Mouse (Mus musculus): ENCODE measurements at regions not wholly inside any gene's neighbourhood (a gene's known extent, or its start where the extent isn't known, plus 50 kb on each side); places are given as distances from the start of the nearest gene placed in this dataset.

DNA sequence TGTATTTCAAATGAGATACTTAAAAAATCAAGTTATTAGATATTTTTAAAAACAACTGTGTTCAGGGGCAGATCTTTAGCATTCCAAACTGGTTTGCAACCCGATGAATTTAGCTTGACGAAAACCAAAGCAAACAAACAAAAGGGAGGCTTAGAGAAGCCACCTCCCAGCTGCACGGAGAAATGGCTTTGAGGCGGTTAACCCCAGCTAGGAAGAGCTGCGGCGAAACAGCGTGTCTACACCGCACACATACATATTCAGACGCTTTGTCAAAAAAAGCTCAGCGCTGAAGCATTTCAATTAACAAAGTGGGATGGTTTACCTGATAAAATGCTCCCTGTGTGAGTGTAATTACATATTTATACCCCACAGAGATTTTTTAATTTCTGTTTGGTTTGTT, 123.0 kb upstream of the Ap5m1 start:
- no peak overlapping the region for H3K27ac ChIP-seq
- no peaks in the 10 kb centered on the region for H3K36me3 ChIP-seq
- H3K4me3 ChIP-seq: no peak overlapping the region
- 68% methylated on average over 10 of the region's 10 CpGs for WGBS
- no peaks in the 10 kb centered on the region for H3K27me3 ChIP-seq
- no peak overlapping the region for H3K4me2 ChIP-seq
- no peak overlapping the region for H3K9ac ChIP-seq
- ATAC-seq (replicated peaks; ENCODE audit: insufficient number of reproducible peaks, insufficient read depth, low FRiP score, low read depth): no peak
- H3K4me1 ChIP-seq (replicated peaks): no peaks in the 10 kb centered on the region
- H3K9me3 ChIP-seq (replicated peaks): no peaks in the 10 kb centered on the region

DNA sequence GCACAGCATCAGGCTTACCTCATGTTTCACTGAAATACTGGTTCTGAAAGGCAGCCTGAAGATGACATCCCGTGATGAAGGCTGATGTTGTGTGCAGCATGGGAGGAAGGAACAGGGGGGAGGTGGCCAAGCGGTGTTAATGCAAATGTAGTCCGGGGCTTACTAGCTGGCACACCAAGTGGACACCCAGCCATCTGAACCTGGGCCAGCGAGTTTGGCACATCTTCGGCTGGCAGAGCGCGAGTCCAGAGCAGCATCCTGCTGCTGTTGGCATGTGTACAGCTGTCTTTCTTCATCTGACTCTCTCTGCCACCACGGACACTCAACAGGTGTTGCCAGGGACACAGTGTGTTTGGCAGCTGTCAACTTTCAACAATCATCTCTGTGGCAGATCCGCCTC, 135.0 kb upstream of the Ap5m1 start:
- Histone ChIP-seq H3K36me3 (no peaks in the 10 kb centered on the region), H3K4me2 (no peak overlapping the region), H3K4me1 (replicated peaks) (no peaks in the 10 kb centered on the region), H3K9me3 (replicated peaks) (no peaks in the 10 kb centered on the region), H3K4me3 (no peak overlapping the region), H3K9ac (no peak overlapping the region), H3K27me3 (no peaks in the 10 kb centered on the region), H3K27ac (no peak overlapping the region)
- ATAC-seq (replicated peaks; ENCODE audit: insufficient number of reproducible peaks, insufficient read depth, low FRiP score, low read depth): no peak
- WGBS: 78% methylated on average over 9 of the region's 9 CpGs

DNA sequence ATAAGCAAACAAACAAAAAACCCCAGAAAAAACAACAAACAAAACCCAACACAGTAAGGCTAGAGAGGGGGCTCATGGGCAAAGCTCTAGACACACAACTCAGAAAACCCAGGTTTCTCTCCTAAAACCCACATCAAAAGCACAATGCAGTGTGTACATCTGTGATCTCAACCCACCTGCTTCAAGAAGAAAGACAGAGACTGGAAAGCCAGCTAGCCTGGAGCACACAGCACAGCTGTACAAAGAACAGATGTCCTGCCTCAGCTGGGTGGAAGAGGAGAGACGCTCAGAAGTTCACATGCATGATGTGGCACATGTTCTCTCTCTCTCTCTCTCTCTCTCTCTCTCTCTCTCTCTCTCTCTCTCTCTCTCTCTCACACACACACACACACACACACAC, 140.0 kb upstream of the Ap5m1 start:
- H3K9me3 ChIP-seq (replicated peaks): no peaks in the 10 kb centered on the region
- H3K27me3 ChIP-seq: no peaks in the 10 kb centered on the region
- no peak overlapping the region for H3K4me3 ChIP-seq
- no peak overlapping the region for H3K9ac ChIP-seq
- no peak for ATAC-seq (replicated peaks; ENCODE audit: insufficient number of reproducible peaks, insufficient read depth, low FRiP score, low read depth)
- H3K27ac ChIP-seq: no peak overlapping the region
- 69% methylated on average over 1 of the region's 1 CpGs for WGBS
- no peak overlapping the region for H3K4me2 ChIP-seq
- no peaks in the 10 kb centered on the region for H3K36me3 ChIP-seq
- H3K4me1 ChIP-seq (replicated peaks): no peaks in the 10 kb centered on the region

DNA sequence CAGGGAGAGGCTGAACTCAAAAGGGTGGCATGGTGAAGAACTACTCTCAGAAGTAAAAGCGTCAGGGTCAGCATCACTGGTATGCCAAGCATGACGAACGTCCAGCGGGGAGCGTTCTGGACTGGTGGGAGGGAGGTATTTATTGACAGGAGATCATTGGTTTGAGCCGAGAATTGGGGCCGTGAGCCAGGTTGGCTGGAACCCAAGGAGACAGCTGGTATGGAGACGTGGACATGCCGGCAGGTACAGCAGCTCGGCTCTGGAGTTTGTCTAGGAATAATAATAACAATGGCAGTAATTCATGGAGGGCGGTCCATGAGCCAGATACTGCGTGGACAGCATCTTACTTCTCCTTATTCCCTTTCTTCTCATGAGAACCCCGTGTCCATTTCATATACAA, 156.5 kb upstream of the Ap5m1 start:
- 60% methylated on average over 13 of the region's 13 CpGs for WGBS
- no peaks in the 10 kb centered on the region for H3K4me1 ChIP-seq (replicated peaks)
- H3K4me3 ChIP-seq: no peak overlapping the region
- no peaks in the 10 kb centered on the region for H3K36me3 ChIP-seq
- no peak overlapping the region for H3K27ac ChIP-seq
- no peak for ATAC-seq (replicated peaks; ENCODE audit: insufficient number of reproducible peaks, insufficient read depth, low FRiP score, low read depth)
- no peaks in the 10 kb centered on the region for H3K27me3 ChIP-seq
- H3K4me2 ChIP-seq: no peak overlapping the region
- no peak overlapping the region for H3K9ac ChIP-seq
- H3K9me3 ChIP-seq (replicated peaks): no peaks in the 10 kb centered on the region

DNA sequence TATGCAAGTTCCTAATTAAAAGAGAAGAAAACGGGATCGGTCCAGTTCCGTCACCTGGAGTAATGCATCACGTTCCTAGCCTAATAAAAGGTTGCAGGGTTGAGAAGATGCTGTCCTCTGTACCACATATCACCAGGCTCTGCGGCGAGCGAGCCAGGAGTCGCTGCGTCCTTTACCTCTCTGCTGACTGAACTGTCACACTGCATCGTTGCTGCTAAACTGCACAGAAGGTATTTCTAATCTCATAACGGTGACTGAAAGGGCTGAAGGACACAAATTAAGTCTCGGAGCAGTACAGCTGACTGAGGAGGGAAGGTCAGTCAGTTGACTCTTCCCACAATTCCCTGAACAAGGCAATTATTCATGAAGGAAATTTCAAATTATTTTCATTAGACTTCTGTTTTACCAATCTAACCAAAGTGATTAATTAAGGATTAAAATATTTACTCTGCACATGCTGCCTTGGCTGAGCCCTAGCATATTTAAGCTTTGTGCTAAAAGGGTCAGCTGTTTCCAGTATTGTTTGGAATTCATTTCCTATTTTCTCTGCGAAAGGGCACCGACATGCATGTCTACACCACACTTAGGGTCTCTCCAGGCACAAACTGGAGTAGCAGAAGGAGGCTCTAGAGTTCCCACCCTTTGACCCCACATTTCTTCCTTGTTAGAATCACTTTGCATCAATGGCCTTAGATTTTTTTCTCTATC, 157.8 kb upstream of the Ap5m1 start:
- Histone ChIP-seq H3K27ac (no peak overlapping the region), H3K9ac (no peak overlapping the region), H3K4me3 (no peak overlapping the region), H3K9me3 (replicated peaks) (no peaks in the 10 kb centered on the region), H3K36me3 (no peaks in the 10 kb centered on the region), H3K4me2 (no peak overlapping the region), H3K4me1 (replicated peaks) (no peaks in the 10 kb centered on the region), H3K27me3 (no peaks in the 10 kb centered on the region)
- WGBS: 69% methylated on average over 14 of the region's 14 CpGs
- no peak for ATAC-seq (replicated peaks; ENCODE audit: insufficient number of reproducible peaks, insufficient read depth, low FRiP score, low read depth)

DNA sequence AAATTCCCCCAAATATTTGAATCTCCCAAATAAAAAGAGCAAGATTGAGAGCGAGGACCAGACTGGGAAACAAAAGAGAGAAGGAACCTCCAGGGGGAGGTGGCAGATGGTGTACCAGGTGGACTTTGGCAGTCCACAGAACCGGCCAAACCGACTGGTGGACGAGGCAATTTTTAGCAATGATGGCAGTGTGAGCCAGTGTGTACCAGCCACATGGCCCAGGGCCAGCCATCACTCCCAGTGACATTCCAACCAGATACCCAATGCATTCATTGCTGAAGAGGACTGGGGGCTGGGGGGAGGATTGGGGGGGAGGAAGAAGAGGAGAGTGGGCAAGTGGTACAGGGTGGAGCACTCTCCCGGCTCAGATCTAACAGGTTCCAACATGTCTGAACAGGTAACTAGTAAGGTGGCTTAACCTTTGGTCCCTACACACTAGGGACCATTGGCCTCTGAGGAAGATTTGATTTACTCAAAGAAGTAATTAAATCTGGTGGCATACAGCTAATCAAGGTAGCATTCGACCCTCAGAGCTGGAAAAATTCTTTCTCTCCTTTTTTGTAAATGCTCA, 158.4 kb upstream of the Ap5m1 start:
- no peak for ATAC-seq (replicated peaks; ENCODE audit: insufficient number of reproducible peaks, insufficient read depth, low FRiP score, low read depth)
- no peak overlapping the region for H3K27ac ChIP-seq
- WGBS: 67% methylated on average over 6 of the region's 6 CpGs

DNA sequence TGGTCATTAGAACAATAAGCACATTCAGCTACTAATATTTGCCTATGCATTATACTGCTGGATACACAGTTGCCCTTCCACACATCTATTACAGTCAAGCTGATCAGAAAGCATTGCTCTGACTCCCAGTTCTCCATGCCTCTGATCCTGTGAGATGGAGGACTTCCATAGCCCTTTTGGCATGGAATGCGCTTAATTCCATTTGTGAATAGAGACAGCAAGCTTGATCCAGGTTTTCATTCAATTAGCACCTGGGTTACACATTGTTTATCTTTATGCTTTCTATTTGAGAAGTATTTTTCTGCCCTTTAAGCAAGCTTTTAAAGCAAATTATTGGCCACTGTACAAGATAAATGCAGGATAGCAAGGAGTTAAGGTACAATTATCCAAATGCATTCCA, 158.9 kb upstream of the Ap5m1 start:
- no peak for ATAC-seq (replicated peaks; ENCODE audit: insufficient number of reproducible peaks, insufficient read depth, low FRiP score, low read depth)
- Histone ChIP-seq H3K36me3 (no peaks in the 10 kb centered on the region), H3K27me3 (no peaks in the 10 kb centered on the region), H3K4me1 (replicated peaks) (no peaks in the 10 kb centered on the region), H3K4me2 (no peak overlapping the region), H3K9me3 (replicated peaks) (no peaks in the 10 kb centered on the region), H3K27ac (no peak overlapping the region), H3K9ac (no peak overlapping the region), H3K4me3 (no peak overlapping the region)
- WGBS: 90% methylated on average over 1 of the region's 1 CpGs

More for the DNA sequence above, 158.4 kb upstream of the Ap5m1 start:
- no peaks in the 10 kb centered on the region for H3K9me3 ChIP-seq (replicated peaks)
- H3K9ac ChIP-seq: no peak overlapping the region
- no peak overlapping the region for H3K4me2 ChIP-seq
- no peak overlapping the region for H3K4me3 ChIP-seq
- no peaks in the 10 kb centered on the region for H3K27me3 ChIP-seq
- H3K36me3 ChIP-seq: no peaks in the 10 kb centered on the region
- no peaks in the 10 kb centered on the region for H3K4me1 ChIP-seq (replicated peaks)

- H3K4me2 ChIP-seq: no peak overlapping the region
- no peaks in the 10 kb centered on the region for H3K9me3 ChIP-seq (replicated peaks)
- H3K4me3 ChIP-seq: no peak overlapping the region
- WGBS: 72% methylated on average over 1 of the region's 1 CpGs
- H3K36me3 ChIP-seq: no peaks in the 10 kb centered on the region
- H3K4me1 ChIP-seq (replicated peaks): no peaks in the 10 kb centered on the region
- H3K27ac ChIP-seq: no peak overlapping the region
- H3K27me3 ChIP-seq: no peaks in the 10 kb centered on the region
- H3K9ac ChIP-seq: no peak overlapping the region
- ATAC-seq (replicated peaks; ENCODE audit: insufficient number of reproducible peaks, insufficient read depth, low FRiP score, low read depth): no peak
Observed at GRCm38 (mm10) chr14:48904576-48904975, 161.3 kb upstream of the Ap5m1 start.

- ATAC-seq (replicated peaks; ENCODE audit: insufficient number of reproducible peaks, insufficient read depth, low FRiP score, low read depth): no peak
- WGBS: 27% methylated on average over 5 of the region's 5 CpGs
- no peaks in the 10 kb centered on the region for H3K36me3 ChIP-seq
- H3K27me3 ChIP-seq: no peaks in the 10 kb centered on the region
- H3K27ac ChIP-seq: no peak overlapping the region
- no peaks in the 10 kb centered on the region for H3K4me1 ChIP-seq (replicated peaks)
- no peak overlapping the region for H3K4me3 ChIP-seq
- H3K9me3 ChIP-seq (replicated peaks): no peaks in the 10 kb centered on the region
- H3K9ac ChIP-seq: no peak overlapping the region
- no peak overlapping the region for H3K4me2 ChIP-seq
Observed at GRCm38 (mm10) chr14:48903526-48903925, 162.4 kb upstream of the Ap5m1 start.

DNA sequence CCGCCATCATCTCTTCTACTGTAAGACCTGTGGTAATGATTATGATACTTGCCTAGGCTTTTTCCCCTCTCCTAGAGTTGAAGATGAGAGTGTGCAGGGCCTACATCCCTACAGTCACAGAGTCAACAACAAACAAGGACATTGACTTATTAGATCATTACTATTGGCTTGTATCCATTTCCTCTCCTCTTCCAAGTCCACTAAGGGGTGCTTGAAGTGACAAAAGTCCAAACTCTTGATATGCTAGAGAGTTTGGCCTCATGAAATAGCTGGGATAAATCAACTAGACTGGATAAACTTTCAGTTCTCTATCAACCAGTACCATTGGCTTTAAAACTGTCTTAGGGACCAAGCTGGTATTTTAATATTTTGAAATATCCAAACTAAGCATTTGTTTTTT, 165.7 kb upstream of the Ap5m1 start:
- no peaks in the 10 kb centered on the region for H3K4me1 ChIP-seq (replicated peaks)
- H3K4me3 ChIP-seq: no peak overlapping the region
- H3K9me3 ChIP-seq (replicated peaks): no peaks in the 10 kb centered on the region
- no peak for ATAC-seq (replicated peaks; ENCODE audit: insufficient number of reproducible peaks, insufficient read depth, low FRiP score, low read depth)
- H3K4me2 ChIP-seq: no peak overlapping the region
- no peak overlapping the region for H3K27ac ChIP-seq
- H3K36me3 ChIP-seq: no peaks in the 10 kb centered on the region
- no peak overlapping the region for H3K9ac ChIP-seq
- no peaks in the 10 kb centered on the region for H3K27me3 ChIP-seq
- 88% methylated on average over 1 of the region's 1 CpGs for WGBS

- no peak for ATAC-seq (replicated peaks; ENCODE audit: insufficient number of reproducible peaks, insufficient read depth, low FRiP score, low read depth)
- Histone ChIP-seq H3K4me3 (no peak overlapping the region), H3K27ac (no peak overlapping the region), H3K36me3 (no peaks in the 10 kb centered on the region), H3K9me3 (replicated peaks) (no peaks in the 10 kb centered on the region), H3K9ac (no peak overlapping the region), H3K4me2 (no peak overlapping the region), H3K4me1 (replicated peaks) (no peaks in the 10 kb centered on the region), H3K27me3 (peaks cover 3% of the 10 kb centered on the region; the same call in 1 of the 2 replicates)
- WGBS: 84% methylated on average over 5 of the region's 5 CpGs
Observed at GRCm38 (mm10) chr14:48897140-48897539, 168.8 kb upstream of the Ap5m1 start.

GRCm38 (mm10) chr14:48896235-48896634, 169.7 kb upstream of the Ap5m1 start:
- 81% methylated on average over 7 of the region's 7 CpGs for WGBS
- H3K27ac ChIP-seq: no peak overlapping the region
- no peak for ATAC-seq (replicated peaks; ENCODE audit: insufficient number of reproducible peaks, insufficient read depth, low FRiP score, low read depth)
- H3K9ac ChIP-seq: no peak overlapping the region
- no peaks in the 10 kb centered on the region for H3K4me1 ChIP-seq (replicated peaks)
- no peak overlapping the region for H3K4me3 ChIP-seq
- H3K9me3 ChIP-seq (replicated peaks): no peaks in the 10 kb centered on the region
- H3K4me2 ChIP-seq: no peak overlapping the region
- peaks cover 3% of the 10 kb centered on the region; the same call in 1 of the 2 replicates for H3K27me3 ChIP-seq
- no peaks in the 10 kb centered on the region for H3K36me3 ChIP-seq
